Mouse (Mus musculus) erythroid progenitor cell, adult 5-6 weeks (primary cell): Measurements from ENCODE around the gene Hacd2. TPM values are rescaled to one million over a fixed set of nuclear protein-coding genes. Genes with fewer than 3 reads are reported as not detected.

Source experiments
- ATAC-seq: replicated peaks from 2 replicates; pipeline ENCODE4 v1.8.0; 2016; ENCODE audit warnings: moderate number of reproducible peaks, mild to moderate bottlenecking, moderate TSS enrichment, inconsistent platforms; ENCODE audit not compliant: poor library complexity, low FRiP score, severe bottlenecking
- total RNA-seq, 2 experiments: library from RNA; stranded (forward) in 1 of 2; stranded (reverse) in 1 of 2; fragments of 150-400 nt in 1 of 2; fragments of 186-747, 209-891 nt in 1 of 2; gene quantifications; 2 replicates each; pipeline versions ENCODE4 v1.2.3 to v1.2.4; 2015 to 2017; ENCODE audit warnings: low replicate concordance in 2 of 2

The Hacd2 gene
- total RNA-seq (2015; ENCODE audit: low replicate concordance) (29.9 and 46.5 TPM in 2 replicates), total RNA-seq (2017; ENCODE audit: low replicate concordance) (3.0 and 5.6 TPM in 2 replicates)

DNA sequence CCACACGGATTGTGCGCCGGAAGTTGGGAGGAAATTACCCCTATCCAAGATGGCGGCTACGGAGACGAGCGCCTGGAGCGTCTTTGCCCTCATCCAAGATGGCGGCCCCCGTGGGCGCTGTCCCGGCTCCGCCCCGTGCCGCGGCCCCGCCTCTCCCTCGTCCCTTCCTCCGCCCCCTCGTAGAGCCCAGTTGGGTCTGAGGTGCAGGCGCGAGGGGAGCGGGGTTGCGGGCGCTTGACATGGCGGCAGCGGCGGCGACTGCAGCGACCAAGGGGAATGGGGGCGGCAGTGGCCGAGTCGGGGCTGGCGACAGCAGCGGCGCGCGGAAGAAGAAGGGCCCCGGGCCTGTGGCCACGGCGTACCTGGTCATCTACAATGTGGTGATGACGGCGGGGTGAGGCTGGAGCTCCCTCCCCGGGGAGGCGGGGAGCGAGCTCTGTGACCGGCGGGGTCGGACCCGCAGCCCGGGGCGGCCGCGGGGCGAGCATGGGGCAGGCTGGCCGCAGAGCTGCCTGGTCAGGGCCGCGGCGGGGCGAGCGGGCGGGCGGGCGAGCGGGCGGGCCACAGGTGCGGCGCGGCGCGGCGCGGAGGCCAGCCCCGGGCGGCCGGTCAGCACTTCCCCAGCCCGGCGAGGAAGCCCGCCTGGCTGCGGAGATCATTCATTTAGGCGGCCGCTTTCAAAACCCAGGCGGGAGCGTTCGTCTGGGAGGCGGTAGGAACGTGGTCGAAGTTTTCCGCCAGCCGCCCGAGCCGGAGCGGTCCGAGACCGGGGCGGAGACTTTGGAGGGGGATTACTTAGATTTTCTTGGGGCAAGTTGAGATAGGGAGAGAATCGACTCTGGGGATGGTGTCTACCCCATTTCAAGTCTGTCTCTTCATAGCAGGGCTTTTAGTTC is at the start of gene Hacd2:
Gene Hacd2, plus strand, starts transcription at position 187 of the 896 bp plus-strand sequence.
- peak; percentile 99 for ATAC-seq

DNA sequence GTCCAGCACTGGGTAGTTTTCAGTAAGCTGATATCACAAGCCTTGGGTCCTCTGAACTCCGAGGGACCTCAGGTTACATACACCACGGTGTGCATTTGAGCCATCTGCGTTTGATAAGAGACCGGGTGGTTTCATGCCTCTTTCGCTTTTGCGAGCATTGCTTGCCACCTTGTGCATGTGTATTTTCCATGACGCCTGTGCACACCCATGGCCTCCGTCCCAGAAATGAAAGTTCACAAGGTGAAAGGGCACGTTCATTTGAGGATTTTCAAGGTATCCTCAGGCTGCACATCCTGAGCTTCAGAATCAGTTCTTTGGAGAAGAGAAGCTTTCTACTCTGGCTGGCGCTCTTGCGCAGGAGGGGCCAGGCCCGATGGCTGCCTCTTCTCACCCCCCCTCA is 49.8 kb upstream of the Hacd2 start:
- no peak for ATAC-seq

GRCm38 (mm10) chr16:34975544-34975943 is 46.7 kb upstream of the Hacd2 start:
- no peak for ATAC-seq

DNA sequence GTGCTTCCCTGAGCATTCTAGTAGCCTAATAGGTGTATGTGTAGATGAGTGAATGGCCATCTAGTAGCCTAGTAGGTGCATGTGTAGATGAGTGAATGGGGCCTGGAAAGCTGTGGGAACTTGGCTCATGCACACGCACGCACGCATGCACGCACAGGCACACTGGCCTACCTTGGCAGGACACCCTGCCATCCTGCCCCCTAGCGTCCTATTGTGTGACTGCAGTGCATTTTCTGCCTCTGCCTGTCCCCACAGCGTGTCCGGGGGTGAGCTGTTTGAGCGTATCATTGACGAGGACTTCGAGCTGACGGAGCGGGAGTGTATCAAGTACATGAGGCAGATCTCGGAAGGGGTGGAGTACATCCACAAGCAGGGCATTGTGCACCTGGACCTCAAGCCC is 45.6 kb upstream of the Hacd2 start:
- ATAC-seq = no peak

GRCm38 (mm10) chr16:34978018-34978417 is 44.2 kb upstream of the Hacd2 start:
- no peak for ATAC-seq

- no peak for ATAC-seq
Measured at GRCm38 (mm10) chr16:34981009-34981408, 41.2 kb upstream of the Hacd2 start.

DNA sequence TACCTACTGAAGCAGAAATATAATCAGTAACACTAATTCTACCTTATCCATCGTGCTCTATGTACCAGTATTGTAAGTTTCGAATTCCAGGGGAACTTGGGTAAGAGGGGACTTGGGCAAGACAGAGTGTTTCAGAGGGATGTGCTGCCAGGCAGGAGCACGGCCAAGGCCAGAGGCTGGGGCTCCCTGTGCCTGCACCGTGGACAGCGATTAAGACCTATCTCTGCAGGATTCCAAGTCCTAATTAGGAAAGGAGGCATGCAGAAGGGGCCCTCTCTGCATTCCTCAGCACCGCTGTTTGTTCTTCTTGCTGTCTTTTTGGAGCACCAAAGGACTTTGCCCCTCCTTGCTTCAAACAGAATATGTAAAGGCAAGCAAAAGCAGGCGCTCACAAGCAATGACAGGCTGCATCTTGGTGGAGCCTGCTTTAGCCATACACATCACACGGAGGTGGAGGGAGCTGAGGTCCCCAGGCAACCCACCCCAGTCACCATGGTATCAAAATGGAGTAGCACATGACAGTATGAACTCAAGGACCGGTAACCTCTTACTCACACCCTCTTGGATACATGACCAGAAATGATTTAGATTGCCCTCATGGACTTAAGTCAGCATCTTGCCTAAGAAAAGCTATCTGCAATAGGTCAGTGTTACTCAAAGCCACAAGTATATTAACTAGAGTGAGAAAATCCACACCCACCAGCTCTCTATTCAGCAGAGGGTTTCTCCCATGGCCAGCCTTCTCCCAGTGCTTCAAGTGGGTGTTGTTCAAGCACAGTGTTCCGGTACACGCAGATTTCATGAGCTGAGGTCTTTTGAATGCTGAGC is 37.8 kb upstream of the Hacd2 start:
- ATAC-seq = no peak

GRCm38 (mm10) chr16:34985031-34985346 is 37.2 kb upstream of the Hacd2 start:
- no peak for ATAC-seq

GRCm38 (mm10) chr16:34986211-34986825 is 35.9 kb upstream of the Hacd2 start:
- ATAC-seq = no peak

- no peak for ATAC-seq
Measured at GRCm38 (mm10) chr16:34991365-34991764, 30.9 kb upstream of the Hacd2 start.

GRCm38 (mm10) chr16:34992854-34993253 is 29.4 kb upstream of the Hacd2 start:
- ATAC-seq = no peak

- ATAC-seq = no peak
Measured at GRCm38 (mm10) chr16:34993694-34994330, 28.4 kb upstream of the Hacd2 start.

- no peak for ATAC-seq
Measured at GRCm38 (mm10) chr16:34994641-34995141, 27.5 kb upstream of the Hacd2 start.

DNA sequence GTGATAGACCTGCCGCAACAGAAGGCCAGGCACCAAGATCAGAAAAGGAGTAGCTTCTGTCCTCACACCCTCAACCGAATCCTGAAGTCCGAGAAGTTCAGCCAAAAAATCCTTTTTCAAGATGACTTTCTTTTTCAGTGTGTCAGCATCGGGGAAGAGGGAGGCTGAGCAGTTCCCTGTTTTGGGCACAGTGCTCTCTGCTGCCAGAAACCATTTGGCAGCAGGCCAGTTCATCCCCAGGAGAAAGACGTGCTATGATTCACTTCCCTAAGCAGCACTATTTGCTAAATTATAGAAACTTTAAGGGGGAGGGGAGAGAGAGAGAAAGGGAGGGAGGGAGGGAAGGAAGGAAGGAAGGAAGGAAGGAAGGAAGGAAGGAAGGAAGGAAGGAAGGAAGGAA is 26.1 kb upstream of the Hacd2 start:
- ATAC-seq = no peak

- no peak for ATAC-seq
Measured at GRCm38 (mm10) chr16:34997052-34997451, 25.2 kb upstream of the Hacd2 start.

- ATAC-seq = no peak
Measured at GRCm38 (mm10) chr16:34997576-34997975, 24.7 kb upstream of the Hacd2 start.

- no peak for ATAC-seq
Measured at GRCm38 (mm10) chr16:34999016-34999415, 23.2 kb upstream of the Hacd2 start.

- ATAC-seq = no peak
Measured at GRCm38 (mm10) chr16:34999986-35000385, 22.2 kb upstream of the Hacd2 start.

DNA sequence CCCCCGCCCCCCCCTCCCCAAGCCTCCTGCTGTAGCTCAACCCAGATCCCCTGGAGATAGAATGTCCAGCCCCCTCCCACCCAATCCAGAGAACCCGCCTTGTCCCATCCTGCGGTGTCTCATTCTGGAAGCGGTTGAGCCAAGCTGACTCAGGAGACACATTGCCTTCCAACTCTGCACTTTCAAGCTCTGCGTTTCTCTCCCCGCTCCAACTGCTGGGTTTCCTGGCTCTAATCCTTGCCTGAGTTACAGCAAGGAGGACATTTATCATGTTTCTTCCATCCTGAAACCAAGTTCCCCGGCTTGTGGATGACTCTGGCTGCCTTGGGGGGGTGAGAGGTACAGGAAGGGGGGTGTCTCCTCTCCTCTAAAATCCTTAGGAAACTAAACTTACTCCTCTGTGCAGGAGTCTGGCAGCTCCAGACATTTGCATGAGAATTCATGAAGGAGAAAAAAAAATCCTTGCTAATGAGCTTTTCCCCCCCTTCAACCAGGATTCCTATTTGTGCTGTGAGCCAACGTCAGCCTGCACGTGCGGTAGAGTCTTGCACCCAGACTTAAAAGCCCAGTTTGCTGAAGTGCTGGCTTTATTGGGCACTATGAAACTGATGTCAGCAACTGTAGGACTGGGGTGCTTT is 21.2 kb upstream of the Hacd2 start:
- no peak for ATAC-seq
